Mouse (Mus musculus): ENCODE measurements around the gene Tbck. TPM values are rescaled to one million over a fixed set of nuclear protein-coding genes. Genes with fewer than 3 reads are reported as not detected.

The Tbck gene
- polyA plus RNA-seq, 1 experiment, result 20.2 TPM

GRCm38 (mm10) chr3:132786690-132787089 is 102.7 kb downstream of the Tbck start:
- no peak for TF ChIP-seq POLR2A (IDR thresholded peaks at IDR 0.05; ENCODE audit: low read depth, low read length)
- no peak for TF ChIP-seq CTCF (IDR thresholded peaks at IDR 0.05; ENCODE audit: borderline replicate concordance, insufficient read depth, low read length)
- Histone ChIP-seq H3K4me1 (ENCODE audit: control insufficient read depth, insufficient read depth, low read length) (peaks cover 4% of the 10 kb centered on the region), H3K27ac (ENCODE audit: insufficient read depth, low read length) (no peak overlapping the region), H3K4me3 (ENCODE audit: insufficient read depth, low read length) (no peak overlapping the region)

- TF ChIP-seq POLR2A (IDR thresholded peaks at IDR 0.05; ENCODE audit: low read depth, low read length) (no peak), CTCF (IDR thresholded peaks at IDR 0.05; ENCODE audit: borderline replicate concordance, insufficient read depth, low read length) (no peak)
- peaks cover 4% of the 10 kb centered on the region for H3K4me1 ChIP-seq (ENCODE audit: control insufficient read depth, insufficient read depth, low read length)
- H3K27ac ChIP-seq (ENCODE audit: insufficient read depth, low read length), result no peak overlapping the region
- H3K4me3 ChIP-seq (ENCODE audit: insufficient read depth, low read length), result no peak overlapping the region
Observed at GRCm38 (mm10) chr3:132787775-132788174, 103.8 kb downstream of the Tbck start.

GRCm38 (mm10) chr3:132791140-132791539 is 107.2 kb downstream of the Tbck start:
- Histone ChIP-seq H3K4me1 (ENCODE audit: control insufficient read depth, insufficient read depth, low read length) (peaks cover 4% of the 10 kb centered on the region), H3K27ac (ENCODE audit: insufficient read depth, low read length) (no peak overlapping the region; the same call in 1 of the 2 replicates), H3K4me3 (ENCODE audit: insufficient read depth, low read length) (no peak overlapping the region)
- no peak for TF ChIP-seq CTCF (IDR thresholded peaks at IDR 0.05; ENCODE audit: borderline replicate concordance, insufficient read depth, low read length)
- no peak for TF ChIP-seq POLR2A (IDR thresholded peaks at IDR 0.05; ENCODE audit: low read depth, low read length)

- no peaks in the 10 kb centered on the region; the same call in none of the 2 replicates for H3K4me1 ChIP-seq (ENCODE audit: control insufficient read depth, insufficient read depth, low read length)
- no peak overlapping the region for H3K27ac ChIP-seq (ENCODE audit: insufficient read depth, low read length)
- TF ChIP-seq POLR2A (IDR thresholded peaks at IDR 0.05; ENCODE audit: low read depth, low read length) (no peak), CTCF (IDR thresholded peaks at IDR 0.05; ENCODE audit: borderline replicate concordance, insufficient read depth, low read length) (no peak)
- no peak overlapping the region for H3K4me3 ChIP-seq (ENCODE audit: insufficient read depth, low read length)
Observed at GRCm38 (mm10) chr3:132800196-132800595, 116.3 kb downstream of the Tbck start.

GRCm38 (mm10) chr3:132801910-132802309 is 118.0 kb downstream of the Tbck start:
- Histone ChIP-seq H3K4me1 (ENCODE audit: control insufficient read depth, insufficient read depth, low read length) (no peaks in the 10 kb centered on the region; the same call in none of the 2 replicates), H3K4me3 (ENCODE audit: insufficient read depth, low read length) (no peak overlapping the region), H3K27ac (ENCODE audit: insufficient read depth, low read length) (no peak overlapping the region)
- TF ChIP-seq POLR2A (IDR thresholded peaks at IDR 0.05; ENCODE audit: low read depth, low read length) (no peak), CTCF (IDR thresholded peaks at IDR 0.05; ENCODE audit: borderline replicate concordance, insufficient read depth, low read length) (no peak)

- Histone ChIP-seq H3K27ac (ENCODE audit: insufficient read depth, low read length) (no peak overlapping the region), H3K4me1 (ENCODE audit: control insufficient read depth, insufficient read depth, low read length) (no peaks in the 10 kb centered on the region; the same call in 1 of the 2 replicates), H3K4me3 (ENCODE audit: insufficient read depth, low read length) (no peak overlapping the region)
- TF ChIP-seq CTCF (IDR thresholded peaks at IDR 0.05; ENCODE audit: borderline replicate concordance, insufficient read depth, low read length) (no peak), POLR2A (IDR thresholded peaks at IDR 0.05; ENCODE audit: low read depth, low read length) (no peak)
Observed at GRCm38 (mm10) chr3:132807888-132808579, 124.1 kb downstream of the Tbck start.

GRCm38 (mm10) chr3:132808951-132809350 is 125.0 kb downstream of the Tbck start:
- no peak overlapping the region for H3K4me3 ChIP-seq (ENCODE audit: insufficient read depth, low read length)
- no peaks in the 10 kb centered on the region; the same call in 1 of the 2 replicates for H3K4me1 ChIP-seq (ENCODE audit: control insufficient read depth, insufficient read depth, low read length)
- no peak for TF ChIP-seq CTCF (IDR thresholded peaks at IDR 0.05; ENCODE audit: borderline replicate concordance, insufficient read depth, low read length)
- no peak for TF ChIP-seq POLR2A (IDR thresholded peaks at IDR 0.05; ENCODE audit: low read depth, low read length)
- H3K27ac ChIP-seq (ENCODE audit: insufficient read depth, low read length), result no peak overlapping the region

GRCm38 (mm10) chr3:132811791-132812190 is 127.8 kb downstream of the Tbck start:
- no peak overlapping the region for H3K27ac ChIP-seq (ENCODE audit: insufficient read depth, low read length)
- H3K4me3 ChIP-seq (ENCODE audit: insufficient read depth, low read length), result no peak overlapping the region
- no peak for TF ChIP-seq CTCF (IDR thresholded peaks at IDR 0.05; ENCODE audit: borderline replicate concordance, insufficient read depth, low read length)
- TF ChIP-seq POLR2A (IDR thresholded peaks at IDR 0.05; ENCODE audit: low read depth, low read length), result no peak
- H3K4me1 ChIP-seq (ENCODE audit: control insufficient read depth, insufficient read depth, low read length), result no peaks in the 10 kb centered on the region; the same call in 1 of the 2 replicates

GRCm38 (mm10) chr3:132812356-132812755 is 128.4 kb downstream of the Tbck start:
- H3K4me3 ChIP-seq (ENCODE audit: insufficient read depth, low read length), result no peak overlapping the region
- no peak for TF ChIP-seq POLR2A (IDR thresholded peaks at IDR 0.05; ENCODE audit: low read depth, low read length)
- H3K4me1 ChIP-seq (ENCODE audit: control insufficient read depth, insufficient read depth, low read length), result no peaks in the 10 kb centered on the region; the same call in 1 of the 2 replicates
- no peak overlapping the region for H3K27ac ChIP-seq (ENCODE audit: insufficient read depth, low read length)

- Histone ChIP-seq H3K4me1 (ENCODE audit: control insufficient read depth, insufficient read depth, low read length) (no peaks in the 10 kb centered on the region; the same call in 1 of the 2 replicates), H3K27ac (ENCODE audit: insufficient read depth, low read length) (no peak overlapping the region), H3K4me3 (ENCODE audit: insufficient read depth, low read length) (no peak overlapping the region)
- TF ChIP-seq POLR2A (IDR thresholded peaks at IDR 0.05; ENCODE audit: low read depth, low read length) (no peak), CTCF (IDR thresholded peaks at IDR 0.05; ENCODE audit: borderline replicate concordance, insufficient read depth, low read length) (no peak)
Observed at GRCm38 (mm10) chr3:132813147-132813546, 129.2 kb downstream of the Tbck start.

All from embryonic fibroblast, embryonic 13.5 days (primary cell).